Mouse (Mus musculus): ENCODE results near the gene Cpne7.

- TF ChIP-seq CTCF (IDR thresholded peaks at IDR 0.05; ENCODE audit: extremely low read depth, insufficient read depth, low read length), result no peak
- TF ChIP-seq POLR2A (IDR thresholded peaks at IDR 0.05; ENCODE audit: extremely low read depth, insufficient read depth, low read length), result no peak
These were observed 29.2 kb downstream of the Cpne7 start for GRCm38 (mm10) chr8:123146390-123146789.

Data from cortical plate, adult 2 months (tissue).